Mouse (Mus musculus): ENCODE measurements at regions not wholly inside any gene's neighbourhood (a gene's known extent, or its start where the extent isn't known, plus 50 kb on each side); places are given as distances from the start of the nearest gene placed in this dataset.
A peak's percentile ranks its signal among the peaks of the same experiment; 100 is the strongest.

DNA sequence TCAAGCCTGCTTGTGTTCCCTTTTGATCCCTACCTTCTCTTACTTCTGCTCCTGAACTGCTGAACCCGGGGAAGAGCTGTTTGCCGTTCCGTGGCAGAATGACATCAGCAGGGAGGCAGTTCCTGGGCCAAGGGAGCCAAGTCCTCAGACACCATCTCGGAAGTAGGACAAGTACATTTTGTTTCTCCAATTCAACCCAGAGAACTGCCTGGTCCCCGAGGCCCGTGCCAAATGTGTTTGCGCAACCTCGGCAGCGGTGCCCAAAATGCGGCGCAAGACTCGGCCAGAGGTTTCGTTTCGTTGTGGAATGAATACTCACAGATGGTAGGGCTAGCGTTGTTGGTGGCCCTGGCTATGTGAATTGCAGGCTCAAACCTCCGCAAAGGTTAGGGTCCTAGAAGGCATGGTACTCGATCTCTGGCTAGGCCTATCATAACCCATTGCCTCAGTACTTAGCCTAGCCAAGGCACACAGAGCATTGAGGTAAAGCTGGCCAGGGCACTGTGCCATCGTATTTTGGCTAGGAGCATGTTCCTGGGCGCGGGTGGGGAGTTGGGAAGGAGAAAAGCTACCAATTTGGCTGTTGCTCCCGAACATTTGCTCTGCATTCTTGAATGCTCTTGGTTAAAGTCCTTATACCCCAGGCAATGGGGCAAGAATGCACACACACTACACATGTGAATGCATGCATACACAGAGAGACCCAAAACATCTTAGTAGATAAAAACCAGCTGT lies 333.0 kb downstream of the Foxo1 start:
- DNase-seq (ENCODE audit: low spot score in 2 of 2), result peak; percentile 59 to 70

DNA sequence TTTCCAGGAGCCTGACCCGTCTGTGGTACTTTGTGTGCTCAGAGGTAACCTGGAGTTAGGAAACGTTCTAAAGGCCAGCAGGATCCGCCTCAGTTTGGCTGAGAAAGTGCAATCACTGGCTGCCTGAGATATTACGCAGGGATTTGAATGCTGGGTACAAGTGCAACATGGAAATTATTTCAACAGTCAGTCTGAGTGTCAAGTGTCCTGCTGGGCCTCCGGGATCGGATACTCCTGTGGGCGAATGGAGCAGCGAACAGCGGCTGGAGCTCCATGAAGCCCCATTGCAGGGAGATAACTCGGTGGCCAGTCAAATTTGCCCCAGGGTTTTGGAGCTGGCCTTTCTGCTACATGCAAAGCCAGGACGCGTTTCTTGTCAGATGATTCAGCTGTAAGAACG lies 332.4 kb downstream of the Foxo1 start:
- DNase-seq (ENCODE audit: low spot score in 2 of 2), result no peak

DNA sequence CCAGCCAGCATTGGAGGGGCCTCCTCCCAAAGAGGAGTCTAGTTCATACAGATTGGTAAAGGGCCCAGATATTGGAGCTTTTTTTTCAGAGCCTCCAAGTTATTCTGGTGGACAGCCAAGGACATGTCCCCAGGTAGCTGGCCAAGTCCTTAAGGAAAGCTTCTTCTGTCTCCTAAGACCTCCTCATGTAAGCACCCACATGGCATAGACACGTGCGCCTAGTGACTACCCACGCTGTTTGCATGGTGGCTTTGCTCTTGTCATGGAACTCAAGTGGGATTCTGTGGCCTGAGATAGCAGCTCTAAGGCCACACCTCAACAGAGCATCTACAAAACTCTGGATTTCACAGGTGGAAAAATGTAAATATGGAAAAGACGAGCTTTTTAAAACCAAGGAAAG lies 332.0 kb downstream of the Foxo1 start:
- DNase-seq (ENCODE audit: low spot score in 2 of 2), result no peak

DNA sequence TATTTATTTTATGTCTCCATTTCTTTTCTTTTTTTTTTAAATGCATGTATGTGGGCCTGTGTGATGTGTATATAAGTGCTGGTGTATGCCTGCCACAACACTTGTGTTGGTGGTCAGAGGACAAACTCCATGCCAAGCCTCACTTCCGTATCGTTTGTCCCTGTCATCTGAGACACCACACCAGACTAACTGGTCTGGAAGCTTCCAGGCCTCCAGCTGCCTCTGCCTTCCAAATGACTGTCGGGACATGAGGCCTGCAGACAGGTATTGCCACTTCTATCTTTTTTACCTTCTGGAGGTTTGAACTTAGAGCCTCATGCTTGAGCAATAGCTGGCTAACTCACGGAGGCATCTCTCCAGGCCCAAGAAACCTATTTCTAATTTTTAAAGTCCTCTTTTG lies 318.3 kb downstream of the Foxo1 start:
- no peak for DNase-seq (ENCODE audit: low spot score in 2 of 2)

DNA sequence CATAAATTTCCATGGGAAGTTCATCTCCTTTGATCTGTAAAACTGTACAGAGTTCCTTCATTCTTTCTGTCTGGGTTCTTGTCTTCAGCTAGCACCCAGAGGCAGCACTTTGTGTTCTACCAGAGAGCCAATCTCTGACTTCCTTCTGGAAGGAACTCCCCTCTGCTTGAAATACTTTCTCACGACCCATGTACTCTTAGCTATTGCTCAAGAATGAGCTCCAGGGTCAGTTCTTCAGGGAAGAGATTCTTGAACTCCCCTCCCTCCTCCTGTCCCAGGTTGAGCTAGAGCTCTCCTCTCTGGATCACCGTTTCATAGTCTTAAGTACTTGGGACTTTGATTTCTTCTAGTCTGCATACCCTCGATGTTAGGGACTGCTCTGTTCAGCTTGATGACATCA lies 311.8 kb downstream of the Foxo1 start:
- DNase-seq (ENCODE audit: low spot score in 2 of 2), result no peak

DNA sequence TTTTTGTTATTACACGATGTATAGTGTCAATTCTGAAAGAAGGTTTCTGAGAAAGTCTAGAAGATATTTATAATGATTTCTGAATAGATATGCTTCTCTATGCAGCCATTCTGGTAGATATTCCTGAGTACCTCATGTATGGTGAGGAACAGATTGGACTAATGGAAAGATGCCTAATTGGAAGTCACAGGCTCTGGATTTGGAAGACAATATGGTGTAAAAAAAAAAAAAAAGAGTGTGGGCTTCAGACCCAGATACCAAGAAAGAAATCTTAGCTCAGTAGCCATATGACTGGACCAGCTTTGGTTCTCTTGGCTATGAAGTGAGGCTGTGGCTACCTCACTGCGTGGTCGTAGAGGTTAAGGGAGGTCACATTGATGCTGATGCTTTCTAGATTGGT lies 311.0 kb downstream of the Foxo1 start:
- no peak for DNase-seq (ENCODE audit: low spot score in 2 of 2)

DNA sequence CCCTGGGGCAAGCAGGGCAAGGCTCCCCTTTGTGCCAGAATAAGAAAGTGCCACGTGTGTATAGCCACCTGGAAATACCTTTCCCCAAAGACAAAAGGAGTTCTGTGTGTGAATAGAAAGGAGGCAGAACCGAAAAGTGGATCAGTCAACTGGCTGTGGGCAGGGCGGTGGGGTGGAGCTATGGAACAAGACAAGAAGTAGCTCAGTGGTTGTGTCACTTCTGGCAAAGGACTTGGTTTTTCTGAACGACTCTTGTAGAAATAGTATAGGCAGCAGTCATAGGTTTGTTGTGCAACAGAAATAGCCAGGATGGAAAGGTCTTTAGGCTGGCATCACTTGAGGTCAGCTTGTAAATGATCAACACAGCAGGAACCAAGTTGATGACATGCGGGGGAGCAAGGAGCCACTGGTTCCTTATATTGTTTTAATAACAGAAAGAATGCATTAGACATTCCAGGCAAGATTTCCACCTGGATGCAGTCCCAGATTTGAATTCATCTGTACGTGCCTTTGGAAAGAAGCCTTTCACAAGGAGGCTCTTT lies 308.6 kb downstream of the Foxo1 start:
- no peak for DNase-seq (ENCODE audit: low spot score in 2 of 2)

DNA sequence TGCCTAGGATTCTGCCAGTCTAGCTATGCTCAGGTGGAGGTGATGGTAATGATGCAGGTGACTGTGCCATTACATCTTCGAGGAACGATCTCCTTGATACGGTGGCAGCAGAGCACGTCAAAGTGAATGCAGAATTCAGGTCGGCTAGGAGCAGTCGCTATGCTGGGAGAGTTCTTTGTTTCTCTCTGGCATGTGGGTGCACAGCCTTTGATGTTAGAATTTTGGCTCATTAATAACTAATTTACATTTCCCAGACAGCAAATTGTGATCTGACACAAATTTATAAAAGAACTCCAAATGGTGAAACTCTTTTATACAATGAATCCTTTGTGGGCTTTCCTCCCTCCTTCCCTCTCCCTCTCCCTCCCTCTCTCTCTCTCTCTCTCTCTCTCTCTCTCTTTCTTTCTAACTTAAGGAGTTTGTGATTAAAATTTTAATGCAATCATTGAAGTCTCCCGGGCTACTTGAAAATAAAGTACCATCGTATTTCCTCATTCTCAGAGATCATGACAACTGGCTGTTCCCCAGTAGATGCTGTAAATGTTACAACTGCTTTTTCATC lies 307.2 kb downstream of the Foxo1 start:
- DNase-seq (ENCODE audit: low spot score in 2 of 2), result no peak

DNA sequence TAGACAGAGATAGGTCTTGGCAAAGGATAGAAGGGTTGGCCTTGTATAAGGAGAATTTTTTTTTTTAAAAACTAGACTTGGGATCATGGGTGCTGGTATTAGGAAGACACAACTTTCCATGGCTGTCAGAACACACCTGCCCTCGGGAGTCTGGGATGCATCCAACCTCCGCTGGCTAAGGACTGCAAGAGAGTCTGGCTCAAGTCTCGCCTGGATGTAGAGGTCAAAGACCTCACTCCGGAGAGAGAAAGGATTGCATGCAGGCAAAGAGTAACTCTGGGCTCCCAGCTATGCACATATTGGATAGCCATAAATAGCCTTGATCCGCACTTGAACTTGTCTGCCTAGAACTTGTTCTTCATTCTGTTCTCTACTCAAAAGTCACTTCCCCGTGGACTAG lies 306.2 kb downstream of the Foxo1 start:
- no peak for DNase-seq (ENCODE audit: low spot score in 2 of 2)

DNA sequence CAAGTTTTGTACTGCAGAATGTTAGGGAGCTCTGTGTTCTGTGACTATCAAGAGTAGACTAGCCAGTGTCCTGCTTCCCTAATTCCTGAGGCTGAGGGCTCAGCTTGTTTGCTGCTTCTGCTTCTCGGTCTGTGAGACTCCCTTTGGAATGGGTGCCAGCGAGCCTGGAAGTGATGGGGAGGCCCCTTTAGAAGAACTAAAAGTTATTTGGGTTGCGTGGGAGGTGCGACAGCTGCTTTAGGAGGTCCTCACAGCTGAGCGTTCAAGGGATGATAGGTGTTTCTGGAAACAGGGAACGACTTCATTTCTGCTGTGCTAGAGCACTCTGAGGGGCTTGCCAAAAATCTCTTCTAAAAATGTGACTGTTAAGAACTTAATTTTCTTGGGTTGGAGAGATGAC lies 305.7 kb downstream of the Foxo1 start:
- peak; percentile 68 to 75 for DNase-seq (ENCODE audit: low spot score in 2 of 2)

DNA sequence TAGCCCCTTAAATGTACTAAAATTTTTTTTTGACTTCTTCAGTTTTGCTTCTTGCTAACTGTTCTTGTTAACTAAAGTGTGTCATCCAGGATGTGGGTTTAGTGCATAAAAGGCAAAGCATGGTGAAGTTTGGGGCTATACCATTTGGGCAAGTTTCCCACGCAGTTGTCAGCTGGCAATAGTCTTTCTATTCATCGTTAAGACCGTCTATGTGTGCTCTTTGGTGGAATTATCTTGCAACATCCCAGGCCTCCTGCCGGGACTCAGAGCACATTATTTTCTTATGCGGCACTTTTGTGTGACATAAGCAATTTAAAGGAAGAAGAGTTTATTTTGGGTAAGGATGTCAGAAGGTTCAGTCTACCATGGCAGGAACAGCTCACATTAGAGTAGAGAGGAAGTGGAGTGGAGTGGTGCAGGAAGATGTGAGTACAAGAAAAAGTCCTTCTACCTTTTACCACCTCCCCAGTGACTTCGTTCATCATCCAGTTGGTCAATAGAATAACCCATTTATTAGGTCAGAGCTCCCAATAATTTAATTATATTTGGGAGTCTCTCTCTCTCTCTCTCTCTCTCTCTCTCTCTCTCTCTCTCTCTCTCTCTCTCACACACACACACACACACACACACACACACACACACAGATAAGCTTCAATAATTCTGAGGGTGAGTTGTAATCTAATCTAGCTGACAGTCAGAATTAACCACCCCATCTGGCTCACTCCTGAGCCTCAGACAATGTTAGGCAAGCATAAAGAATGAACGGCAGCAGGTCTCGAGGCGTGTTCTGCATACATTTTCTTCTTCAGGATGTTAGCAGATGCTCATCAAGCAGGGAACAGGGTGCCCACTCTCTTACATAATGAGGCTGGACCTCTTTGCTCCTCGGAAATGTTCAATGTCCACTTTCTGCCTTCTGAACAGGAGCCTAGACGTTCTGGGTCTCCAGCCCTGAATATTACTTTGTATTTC lies 304.7 kb downstream of the Foxo1 start:
- no peak for DNase-seq (ENCODE audit: low spot score in 2 of 2)

DNA sequence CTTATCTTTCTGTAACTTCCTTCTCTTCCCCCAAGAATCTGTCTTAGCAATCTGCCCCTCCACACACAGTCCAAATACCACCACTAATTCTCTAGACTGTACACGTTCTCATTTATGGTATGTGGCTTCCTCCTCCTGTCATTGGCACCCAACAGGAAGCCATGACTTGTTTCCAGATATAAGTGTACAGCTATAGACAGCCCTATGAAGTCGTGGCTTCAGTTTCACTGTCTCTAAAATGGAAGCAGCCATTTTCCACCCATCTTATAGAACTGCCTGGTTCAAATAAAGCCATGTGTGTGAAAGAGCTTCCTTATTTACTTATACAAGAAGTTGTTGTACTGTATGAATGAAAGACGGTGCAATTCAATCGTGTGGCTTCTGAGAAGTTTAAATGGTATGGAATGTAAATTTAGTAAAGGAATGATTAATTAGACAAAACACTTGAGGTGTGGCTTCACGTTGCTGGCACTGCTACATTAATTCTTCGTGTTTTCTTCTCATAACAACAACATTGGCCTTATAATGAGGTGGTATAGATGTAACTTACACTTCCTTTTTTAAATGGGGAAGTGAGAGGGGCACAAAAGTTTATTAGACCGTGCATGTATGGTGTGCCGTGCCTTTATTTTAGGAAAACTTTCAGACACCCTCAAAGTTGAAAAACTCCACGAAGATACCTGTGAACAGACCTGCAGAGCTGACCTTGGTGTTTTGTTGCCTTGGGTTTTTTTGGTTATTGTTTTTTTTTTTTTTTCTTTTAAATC lies 299.7 kb downstream of the Foxo1 start:
- DNase-seq (ENCODE audit: low spot score in 2 of 2), result no peak

DNA sequence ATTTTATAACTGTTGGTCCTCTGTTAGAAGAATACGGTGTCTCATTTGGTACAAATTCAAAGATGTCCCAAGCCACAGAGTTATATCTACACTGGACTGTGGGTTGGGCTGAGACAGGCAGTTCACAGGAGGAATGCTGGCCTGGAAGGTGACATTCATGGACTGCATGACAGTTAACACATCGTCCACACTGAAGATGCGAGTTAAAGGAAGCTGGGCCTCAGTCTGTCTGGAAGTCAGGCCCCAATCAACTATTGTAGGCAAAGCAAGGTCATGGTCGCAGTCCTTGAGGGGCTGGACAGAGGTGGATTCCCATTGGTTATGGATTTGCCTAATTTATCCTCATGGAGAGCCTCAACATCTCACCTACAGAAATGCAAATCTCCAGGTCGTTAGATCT lies 295.5 kb downstream of the Foxo1 start:
- no peak for DNase-seq (ENCODE audit: low spot score in 2 of 2)

DNA sequence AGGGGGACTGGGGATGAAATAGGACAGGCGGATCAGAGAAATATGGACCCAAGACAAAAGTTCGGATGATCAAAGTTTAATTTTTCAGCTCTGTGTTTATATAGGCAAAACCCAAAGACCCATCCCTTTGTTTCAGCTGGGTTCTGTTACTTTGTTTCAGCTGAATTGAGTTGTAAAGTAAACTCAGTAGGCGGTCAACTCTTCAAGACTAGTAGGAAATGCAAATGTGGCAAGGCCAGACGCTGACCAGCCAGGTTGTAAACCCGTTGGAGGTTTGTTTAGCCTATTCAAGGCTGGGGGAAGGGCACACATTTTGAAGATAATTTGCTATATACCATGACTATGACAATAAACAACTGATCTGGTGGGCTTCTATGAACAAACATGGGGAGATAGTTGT lies 294.7 kb downstream of the Foxo1 start:
- no peak for DNase-seq (ENCODE audit: low spot score in 2 of 2)

DNA sequence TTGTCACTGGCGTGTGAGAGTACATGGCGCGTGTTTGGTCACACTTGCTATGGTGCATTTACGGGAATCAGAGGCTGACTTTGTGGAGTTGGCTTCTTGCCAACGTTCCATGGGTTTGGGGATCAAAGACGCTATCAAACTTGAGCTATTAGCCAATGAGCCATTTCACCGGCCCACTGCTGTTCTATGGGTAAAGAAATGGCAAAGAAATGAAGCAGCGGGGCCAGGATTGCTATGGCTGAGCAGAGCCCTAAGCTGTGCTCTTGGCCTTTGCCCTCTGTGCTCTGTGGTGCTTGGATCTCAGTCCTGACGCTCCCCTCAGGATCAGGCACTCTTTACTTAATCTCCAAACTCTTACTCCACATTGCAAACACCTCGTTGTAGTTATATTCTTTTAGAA lies 291.3 kb downstream of the Foxo1 start:
- DNase-seq (ENCODE audit: low spot score in 2 of 2), result no peak

DNA sequence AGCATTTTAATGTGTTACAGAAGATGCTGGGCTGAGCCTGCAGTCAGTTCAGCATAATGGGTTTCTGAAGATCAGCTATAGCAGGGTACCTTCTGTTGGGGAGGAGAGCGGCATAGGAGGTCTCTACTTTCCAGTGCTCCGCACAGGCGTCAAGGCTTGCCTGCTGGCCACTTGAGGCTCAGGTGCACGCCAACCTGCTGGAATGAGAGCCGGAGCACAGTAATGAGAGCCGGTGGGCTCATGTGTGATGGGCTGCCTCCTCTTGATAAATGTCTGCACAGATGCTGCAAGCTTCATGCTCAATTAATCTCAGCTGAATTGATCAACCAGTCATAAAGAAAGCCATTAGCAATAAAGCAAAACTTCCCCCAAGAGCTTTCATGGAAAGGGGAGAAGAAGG lies 290.6 kb downstream of the Foxo1 start:
- DNase-seq (ENCODE audit: low spot score in 2 of 2), result no peak

DNA sequence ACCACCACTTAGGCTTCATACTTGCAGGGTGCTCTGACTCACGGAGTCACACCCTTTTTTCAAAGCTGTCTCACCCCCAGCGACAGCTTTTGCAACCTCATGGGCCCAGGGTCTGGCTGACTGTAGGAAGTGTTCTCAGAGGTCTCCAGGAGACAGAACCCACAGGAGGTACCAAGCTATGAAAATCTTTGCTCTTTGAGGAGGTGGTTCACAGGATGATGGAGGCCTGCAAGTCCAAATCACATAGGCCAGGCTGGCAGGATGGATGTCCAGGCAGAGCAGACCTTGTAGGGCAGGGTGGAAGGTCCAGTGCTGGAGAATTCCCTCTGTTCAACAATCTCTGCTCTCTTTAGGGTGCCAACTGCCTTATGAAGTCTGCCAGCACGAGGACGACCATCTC lies 289.2 kb downstream of the Foxo1 start:
- DNase-seq (ENCODE audit: low spot score in 2 of 2), result no peak

DNA sequence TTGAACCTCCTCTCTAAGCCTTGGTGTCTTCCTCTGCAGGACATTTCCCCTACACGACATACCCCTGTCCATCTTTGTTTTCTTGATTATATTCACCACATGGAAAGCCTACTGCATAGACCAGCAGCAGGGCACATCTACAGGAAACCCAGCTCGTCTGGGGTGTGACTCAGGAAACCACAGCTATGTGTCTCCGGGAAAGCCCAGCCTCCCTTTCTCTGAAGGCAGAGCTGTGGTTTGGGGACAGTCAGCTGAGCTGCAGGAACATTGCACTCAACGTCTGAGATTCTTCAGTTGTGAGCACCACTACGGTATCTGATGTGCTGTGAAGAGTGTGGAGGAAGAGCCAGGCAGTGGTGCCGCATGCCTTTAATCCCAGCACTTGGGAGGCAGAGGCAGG lies 286.9 kb downstream of the Foxo1 start:
- DNase-seq (ENCODE audit: low spot score in 2 of 2), result no peak

DNA sequence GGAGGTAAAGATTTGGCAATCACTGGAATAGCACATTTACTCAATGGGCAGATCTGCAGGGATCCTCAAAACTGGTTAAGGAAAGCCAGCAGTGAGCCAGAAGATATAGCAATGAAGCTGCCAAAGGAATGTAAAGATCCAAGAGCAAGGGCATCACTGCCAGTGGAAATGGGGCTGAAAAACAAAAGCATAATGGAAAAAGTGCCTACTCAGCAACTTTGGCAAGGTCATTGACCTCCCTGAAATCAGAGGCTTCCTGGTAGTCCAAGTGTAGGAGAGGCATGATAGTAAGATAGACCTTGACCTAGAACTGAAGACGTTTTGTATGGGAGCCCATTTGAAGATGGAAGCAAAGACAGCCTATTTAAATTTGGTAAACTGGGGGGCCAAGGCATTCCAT lies 286.4 kb downstream of the Foxo1 start:
- DNase-seq (ENCODE audit: low spot score in 2 of 2), result no peak

DNA sequence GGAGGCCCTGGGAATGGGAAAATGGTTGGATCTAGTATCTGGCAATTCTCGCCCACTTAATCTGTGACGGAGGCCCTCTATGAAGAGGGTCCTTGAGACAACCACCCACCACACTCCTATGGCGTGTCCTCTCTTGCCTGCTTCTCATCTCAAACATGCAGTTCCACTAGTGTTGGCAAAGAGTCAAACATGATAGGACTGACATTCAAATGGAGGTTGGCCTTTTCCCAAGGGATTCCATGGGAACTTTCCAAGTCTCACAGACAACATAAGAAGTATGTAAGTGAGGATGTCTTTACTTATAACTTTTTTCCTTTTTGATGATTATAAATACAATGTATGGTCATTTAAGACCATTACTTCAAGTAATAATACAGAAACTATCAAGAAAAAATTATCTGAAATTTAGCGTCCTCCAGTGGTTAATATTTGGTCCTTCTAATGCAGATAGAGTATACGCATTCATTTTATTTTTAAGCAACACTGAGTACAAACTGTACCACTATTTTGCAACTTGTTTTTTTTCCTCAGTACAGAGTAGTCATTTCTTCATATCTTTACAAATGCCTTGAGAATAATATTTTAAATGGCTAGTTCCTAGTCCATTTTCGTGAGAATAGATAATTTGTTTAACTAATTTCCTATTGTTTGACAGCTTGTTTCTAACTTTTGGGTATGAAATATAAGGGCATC lies 280.2 kb downstream of the Foxo1 start:
- no peak for DNase-seq (ENCODE audit: low spot score in 2 of 2)

DNA sequence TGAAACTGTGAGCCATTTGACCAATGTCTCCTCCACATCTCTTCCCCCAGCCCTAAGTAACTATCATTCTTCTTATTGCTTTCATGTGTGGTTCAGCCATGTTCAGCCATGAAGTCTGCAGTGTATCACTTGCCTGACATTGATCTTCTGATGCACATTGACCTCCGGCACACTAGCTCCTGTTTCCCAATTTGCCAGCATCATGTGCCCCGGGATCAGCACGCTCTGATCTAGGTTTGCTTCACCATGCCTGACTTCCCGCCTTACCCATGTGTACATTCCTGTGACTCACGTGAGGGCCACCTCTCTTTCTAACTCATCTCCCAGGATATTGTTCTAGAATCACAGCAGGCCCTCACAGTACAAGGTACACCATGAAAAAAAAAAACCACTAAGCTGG lies 277.9 kb downstream of the Foxo1 start:
- DNase-seq (ENCODE audit: low spot score in 2 of 2), result no peak

All from frontal cortex, postnatal 36 days (tissue).